Mouse (Mus musculus) liver, embryonic 14.5 days (tissue): ENCODE measurements around the gene Bri3.

ENCODE experiments used
- CTCF ChIP-seq: IDR thresholded peaks from 2 replicates; pipeline ENCODE4 v1.5.1; 2016; ENCODE audit warnings: antibody characterized with exemption, low read depth, control low read depth
- EP300 ChIP-seq: IDR thresholded peaks from 2 replicates; pipeline ENCODE4 v1.6.1; 2016; ENCODE audit warnings: antibody characterized with exemption, low read depth

- TF ChIP-seq CTCF: no peak
- TF ChIP-seq EP300: no peak
These were observed 34.2 kb downstream of the Bri3 start for GRCm38 (mm10) chr5:144278374-144278960.
